Mouse (Mus musculus) cerebellum, adult 18-20 months (tissue): Measurements from ENCODE around the gene Tmem80.
A peak's percentile ranks its signal among the peaks of the same experiment; 100 is the strongest.

ENCODE experiments used
- DNase-seq, 2 experiments: peaks; one replicate each; pipeline ENCODE4 v3.0.0; 2021

Gene Tmem80

GRCm38 (mm10) chr7:141326546-141327446 lies 743 bp upstream of the Tmem80 start:
- DNase-seq, result peak; percentile 41 to 49

- DNase-seq, result no peak
These were observed 943 bp downstream of the Tmem80 start for GRCm38 (mm10) chr7:141328373-141328990.

DNA sequence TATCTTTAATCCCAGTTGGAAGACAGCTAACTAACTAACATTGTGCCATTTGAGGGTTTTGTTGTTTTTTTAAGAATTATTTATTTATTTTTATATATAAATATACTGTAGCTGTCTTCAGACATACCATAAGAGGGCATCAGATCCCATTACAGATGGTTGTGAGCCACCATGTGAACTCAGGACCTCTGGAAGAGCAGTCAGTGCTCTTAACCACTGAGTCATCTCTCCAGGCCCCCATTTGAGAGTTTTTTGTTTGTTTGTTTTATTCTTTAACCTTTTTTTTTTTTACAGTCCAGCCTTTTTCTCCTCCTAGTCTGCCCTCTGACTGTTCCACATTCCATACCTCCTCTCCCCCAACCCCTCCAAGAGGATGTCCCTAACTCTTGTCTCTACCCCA lies 3.2 kb downstream of the Tmem80 start:
- no peak for DNase-seq

- no peak for DNase-seq
These were observed 4.5 kb downstream of the Tmem80 start for GRCm38 (mm10) chr7:141331990-141332389.

GRCm38 (mm10) chr7:141335044-141335579 lies 7.6 kb downstream of the Tmem80 start:
- peak; percentile 40 to 42 for DNase-seq

- DNase-seq, result peak; percentile 67 to 75
These were observed 8.1 kb downstream of the Tmem80 start for GRCm38 (mm10) chr7:141335682-141336081.

DNA sequence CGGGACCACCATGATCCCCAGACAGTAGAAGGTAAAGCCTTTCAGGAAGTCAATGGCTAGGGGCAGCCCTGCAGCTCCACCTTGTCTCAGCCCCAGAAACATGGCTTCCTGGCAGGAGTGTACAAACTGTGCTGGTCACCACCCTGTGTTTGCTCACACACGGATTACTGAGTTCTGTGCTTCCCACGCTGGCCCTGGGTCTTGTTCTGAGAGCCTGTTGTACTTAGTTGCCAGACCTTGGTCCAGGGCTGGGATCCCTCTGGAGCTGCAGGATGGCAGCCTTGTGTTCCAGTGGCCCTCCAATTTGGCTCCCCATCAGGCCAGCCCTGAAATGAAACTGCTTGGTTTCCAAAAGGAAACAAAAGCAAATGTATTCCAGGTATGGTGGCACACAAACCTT lies 8.8 kb downstream of the Tmem80 start:
- no peak for DNase-seq

DNA sequence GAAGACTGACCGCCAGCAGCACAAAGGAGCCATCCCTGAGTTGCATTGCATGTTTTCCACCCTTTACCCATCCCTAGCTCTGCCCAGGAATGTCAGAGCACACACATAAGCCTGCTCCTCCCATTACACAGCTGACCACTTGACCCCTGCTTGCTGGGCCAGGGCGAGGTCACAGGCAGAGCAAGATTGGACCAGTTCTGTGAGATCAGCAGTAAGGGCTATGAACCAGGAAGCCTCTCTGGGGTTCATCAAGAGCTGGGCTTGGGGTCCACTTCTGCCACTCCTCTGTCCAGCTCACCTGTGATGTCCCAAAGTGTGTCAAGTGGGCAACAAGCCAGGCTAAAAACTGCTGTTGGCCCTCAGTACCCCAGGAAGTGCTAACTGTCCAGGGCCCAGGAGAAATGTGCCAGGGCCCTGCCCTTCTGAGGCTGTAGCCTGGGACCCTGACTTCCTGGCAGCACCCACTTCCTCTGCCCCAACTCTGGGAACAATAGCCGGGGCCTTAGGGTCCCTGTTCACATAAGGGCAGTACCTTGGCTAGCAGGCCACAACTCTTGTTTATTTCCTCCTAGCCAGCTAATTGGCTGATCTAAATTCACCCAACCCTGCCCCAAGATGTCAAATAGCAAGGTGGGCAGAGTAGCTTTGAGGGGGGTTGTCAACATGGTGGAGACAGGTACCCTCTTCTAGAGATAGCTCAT lies 10.3 kb downstream of the Tmem80 start:
- DNase-seq, result no peak

- DNase-seq, result peak in 1 of 2 experiments; percentile 20
These were observed 11.1 kb downstream of the Tmem80 start, which contains the start of gene Eps8l2 for GRCm38 (mm10) chr7:141338576-141339131. Eps8l2 (plus strand) TSS chr7:141338880.

DNA sequence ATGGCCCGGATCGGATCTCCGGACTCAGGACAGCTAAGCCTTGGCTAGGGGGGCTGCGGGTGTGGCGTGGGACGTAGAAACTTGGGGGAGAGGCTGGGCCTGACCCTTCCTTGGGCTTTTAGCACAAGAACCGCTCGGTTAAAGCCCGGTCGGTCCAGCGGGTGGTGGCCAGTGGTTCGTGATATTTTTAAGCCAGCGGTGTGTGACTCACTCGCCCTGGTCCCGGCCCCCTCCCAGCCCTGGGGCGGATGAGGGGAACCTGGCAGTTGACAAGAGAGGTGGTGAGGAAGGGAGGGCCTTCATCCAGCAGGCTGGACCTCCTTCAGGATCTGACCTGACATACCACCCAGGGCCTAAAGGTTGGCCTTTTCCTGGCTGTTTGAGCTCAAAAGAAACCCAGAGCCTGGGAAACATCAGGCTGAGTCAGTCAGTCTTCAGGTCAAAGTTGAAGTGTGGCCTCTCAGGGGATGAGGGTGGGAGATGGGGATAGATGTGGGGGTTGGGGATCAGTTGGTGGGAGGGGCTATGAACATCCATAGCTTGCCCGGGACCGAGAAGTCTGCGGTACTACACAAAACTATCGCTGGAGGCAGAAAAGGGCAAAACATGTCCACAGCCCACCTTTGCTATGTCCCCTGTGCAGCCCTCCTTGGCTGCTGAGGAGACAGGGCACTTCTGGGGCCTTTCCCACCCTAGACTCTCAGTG lies 11.8 kb downstream of the Tmem80 start:
- no peak for DNase-seq

- DNase-seq, result no peak
These were observed 12.5 kb downstream of the Tmem80 start for GRCm38 (mm10) chr7:141340023-141340422.

GRCm38 (mm10) chr7:141340476-141340875 lies 12.9 kb downstream of the Tmem80 start:
- no peak for DNase-seq

DNA sequence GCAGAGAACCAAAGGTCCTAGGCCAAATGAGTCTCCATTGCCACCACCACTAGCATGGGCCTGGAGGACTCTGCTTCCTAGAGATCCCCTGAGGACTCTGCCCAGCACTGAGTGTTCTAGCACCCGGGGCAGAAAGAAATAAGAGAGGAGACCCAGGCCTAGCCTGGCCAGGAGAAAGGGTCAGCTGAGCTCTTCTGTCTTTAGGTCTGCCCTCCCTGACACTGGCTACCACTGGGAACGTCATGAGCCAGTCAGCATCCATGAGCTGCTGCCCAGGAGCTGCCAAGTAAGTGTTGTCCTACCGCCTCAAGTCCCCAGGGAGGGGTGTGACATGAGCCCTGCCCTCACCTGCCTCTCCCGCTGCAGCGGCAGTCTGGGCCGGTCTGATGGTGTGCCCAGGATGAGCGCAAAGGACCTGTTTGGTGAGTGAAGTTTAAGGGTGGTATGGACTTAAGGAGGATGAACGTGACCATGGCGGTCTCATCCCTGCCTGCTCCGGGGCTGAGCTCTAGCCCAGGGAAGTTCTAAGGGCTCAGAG lies 14.2 kb downstream of the Tmem80 start:
- DNase-seq, result no peak

DNA sequence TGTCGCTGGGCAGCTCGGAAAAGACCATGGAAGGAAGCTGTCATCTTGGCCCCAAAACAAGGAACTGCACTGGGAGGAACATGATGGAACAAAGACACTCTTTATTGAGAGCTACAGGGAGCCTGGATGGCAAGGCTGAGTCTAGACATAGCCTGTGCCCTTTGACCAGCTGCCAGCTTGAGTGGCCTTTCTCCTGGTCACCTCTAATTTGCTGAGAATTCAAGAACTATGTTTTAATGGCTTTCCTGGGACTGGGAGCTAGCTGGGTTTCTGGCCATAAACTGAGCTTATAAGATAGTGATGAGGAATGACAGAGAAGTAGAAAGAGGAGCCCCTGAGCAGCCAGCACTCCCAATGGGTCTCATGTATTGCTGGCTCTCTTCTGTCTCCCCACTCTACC lies 15.7 kb downstream of the Tmem80 start:
- no peak for DNase-seq

- no peak for DNase-seq
These were observed 16.2 kb downstream of the Tmem80 start for GRCm38 (mm10) chr7:141343696-141344095.

- no peak for DNase-seq
These were observed 17.2 kb downstream of the Tmem80 start for GRCm38 (mm10) chr7:141344787-141345186.

DNA sequence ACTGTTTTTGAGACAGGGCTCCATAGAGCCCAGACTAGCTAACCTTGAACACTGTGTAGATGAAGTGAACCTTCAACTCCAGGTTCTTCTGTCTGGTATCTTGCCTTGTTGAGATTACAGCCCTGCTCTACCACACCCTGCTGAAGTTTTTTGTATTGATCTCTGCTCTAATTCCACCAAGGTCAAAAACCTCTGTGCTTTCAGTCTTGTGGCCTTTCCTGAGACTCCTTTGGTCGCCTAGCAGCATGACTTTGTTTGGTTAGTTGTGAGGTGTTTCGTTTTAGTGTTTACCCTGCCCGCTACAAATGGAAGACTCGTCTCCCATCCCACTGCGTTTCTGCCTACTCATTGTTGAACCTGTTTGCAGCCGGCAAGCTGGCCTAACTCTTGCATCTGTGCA lies 23.5 kb downstream of the Tmem80 start:
- no peak for DNase-seq

GRCm38 (mm10) chr7:141355051-141355450 lies 27.5 kb downstream of the Tmem80 start:
- DNase-seq, result peak; percentile 33 to 53

DNA sequence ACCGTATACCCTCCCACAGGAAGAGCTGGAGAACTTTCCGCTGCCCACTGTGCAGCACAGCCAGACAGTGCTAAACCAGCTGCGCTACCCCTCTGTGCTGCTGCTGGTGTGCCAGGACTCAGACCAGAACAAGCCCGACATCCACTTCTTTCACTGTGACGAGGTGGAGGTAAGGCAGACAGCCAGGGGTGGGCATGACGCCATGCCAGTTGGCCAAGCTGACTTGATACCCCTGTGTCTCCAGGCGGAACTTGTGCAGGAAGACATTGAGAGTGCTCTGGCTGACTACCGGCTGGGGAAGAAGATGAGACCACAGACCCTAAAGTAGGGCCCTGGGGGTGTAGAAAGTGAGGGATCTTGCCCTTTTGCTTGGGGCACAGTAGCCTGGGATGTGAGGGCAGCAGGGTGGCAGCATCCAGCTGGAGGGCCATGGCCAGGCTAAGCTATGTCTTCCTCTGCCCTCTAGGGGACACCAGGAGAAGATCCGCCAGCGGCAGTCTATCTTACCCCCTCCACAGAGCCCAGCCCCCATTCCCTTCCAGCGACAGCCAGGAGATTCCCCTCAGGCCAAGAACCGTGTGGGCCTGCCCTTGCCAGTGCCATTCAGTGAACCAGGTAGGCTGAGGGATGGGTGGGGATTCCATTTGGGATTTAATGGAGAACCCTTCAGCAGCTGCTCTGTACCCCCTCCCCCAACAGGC lies 28.2 kb downstream of the Tmem80 start:
- peak; percentile 42 to 43 for DNase-seq

DNA sequence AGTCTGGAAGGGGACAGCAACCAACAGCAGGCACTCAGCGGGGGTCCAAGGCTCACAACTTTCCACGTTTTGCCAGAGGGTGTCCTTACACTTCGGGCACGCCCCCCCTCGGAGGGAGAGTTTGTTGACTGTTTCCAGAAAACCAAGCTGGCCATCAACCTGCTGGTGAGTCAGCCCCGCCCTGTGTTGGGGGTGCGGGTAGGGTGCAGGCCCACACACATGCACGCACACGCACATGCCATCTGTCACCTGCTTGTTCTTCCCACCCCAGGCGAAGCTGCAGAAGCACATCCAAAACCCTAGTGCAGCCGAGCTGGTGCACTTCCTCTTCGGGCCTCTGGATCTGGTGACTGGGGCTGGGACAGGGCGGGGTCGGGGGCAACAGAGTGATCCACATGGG lies 29.4 kb downstream of the Tmem80 start:
- DNase-seq, result peak in 1 of 2 experiments; percentile 19

GRCm38 (mm10) chr7:141361510-141361909 lies 34.0 kb downstream of the Tmem80 start:
- DNase-seq, result peak; percentile 70 to 77
